Mouse (Mus musculus) intestine, embryonic 15.5 days (tissue): ENCODE measurements at regions not wholly inside any gene's neighbourhood (a gene's known extent, or its start where the extent isn't known, plus 50 kb on each side); places are given as distances from the start of the nearest gene placed in this dataset.

Source experiments
- ATAC-seq: fragments of 200-750 bp; cut with Nextera tagmentation; 2 replicates; pipeline ENCODE4 v1.8.0; 2017; ENCODE audit warnings: moderate TSS enrichment, moderate library complexity
- H3K27ac ChIP-seq: fragments of 300-500 bp; sonication (generic); 2 replicates; pipeline ENCODE4 v1.5.1; 2015; ENCODE audit warnings: mild to moderate bottlenecking, inconsistent platforms
- H3K27me3 ChIP-seq: fragments of 300-500 bp; sonication (generic); replicated peaks from 2 replicates; pipeline ENCODE4 v1.6.1; 2015; ENCODE audit warnings: inconsistent platforms
- H3K36me3 ChIP-seq: fragments of 300-500 bp; sonication (generic); 2 replicates; pipeline ENCODE4 v1.6.1; 2015; ENCODE audit warnings: inconsistent platforms
- H3K4me1 ChIP-seq: fragments of 300-500 bp; sonication (generic); replicated peaks from 2 replicates; pipeline ENCODE4 v1.6.1; 2015; ENCODE audit warnings: inconsistent platforms
- H3K4me2 ChIP-seq: fragments of 300-500 bp; sonication (generic); replicated peaks from 2 replicates; pipeline ENCODE4 v1.6.1; 2015; ENCODE audit warnings: mild to moderate bottlenecking, inconsistent platforms
- H3K4me3 ChIP-seq: fragments of 300-500 bp; sonication (generic); replicated peaks from 2 replicates; pipeline ENCODE4 v1.5.1; 2015; ENCODE audit warnings: inconsistent platforms
- H3K9ac ChIP-seq: fragments of 300-500 bp; sonication (generic); 2 replicates; pipeline ENCODE4 v1.6.1; 2015; ENCODE audit warnings: inconsistent platforms
- H3K9me3 ChIP-seq: fragments of 300-500 bp; sonication (generic); 2 replicates; pipeline ENCODE4 v1.6.1; 2016; ENCODE audit warnings: inconsistent platforms
- WGBS: fragments of 180-500 bp; shearing (Covaris S2); methylation state at CpG from one replicate; pipeline ENCODE4 v1.1.7; 2015; 5-methylcytosine and 5-hydroxymethylcytosine counted together

DNA sequence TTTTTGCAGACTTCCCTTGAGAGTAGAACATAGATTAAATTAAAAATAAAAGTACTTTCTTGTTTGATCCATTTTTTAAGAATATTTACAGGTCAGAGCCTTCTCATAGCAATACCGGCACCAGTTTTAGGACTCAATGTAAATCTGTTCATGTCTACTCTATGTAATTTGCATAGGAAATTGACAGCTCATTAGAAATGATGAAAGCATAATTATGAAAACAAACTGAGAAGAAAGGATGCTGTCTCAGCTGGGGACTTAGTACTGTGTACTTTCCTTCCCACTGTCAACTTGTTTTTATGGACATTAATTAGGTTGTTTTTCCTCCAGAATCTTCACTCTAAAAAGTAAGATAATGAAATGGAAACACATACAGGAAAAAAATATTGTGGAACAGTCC, 3344.8 kb upstream of the Gm6569 start:
- Histone ChIP-seq H3K4me3 (no peak overlapping the region), H3K9me3 (no peaks in the 10 kb centered on the region), H3K4me1 (no peaks in the 10 kb centered on the region), H3K27ac (no peak overlapping the region), H3K36me3 (no peaks in the 10 kb centered on the region), H3K9ac (no peak overlapping the region), H3K4me2 (no peak overlapping the region), H3K27me3 (no peaks in the 10 kb centered on the region)
- WGBS: 96% methylated on average over 1 of the region's 1 CpGs
- ATAC-seq: no peak

- WGBS: 82% methylated on average over 2 of the region's 2 CpGs
- Histone ChIP-seq H3K27ac (no peak overlapping the region), H3K9ac (no peak overlapping the region), H3K4me1 (no peaks in the 10 kb centered on the region), H3K36me3 (no peaks in the 10 kb centered on the region), H3K4me2 (no peak overlapping the region), H3K4me3 (no peak overlapping the region), H3K27me3 (no peaks in the 10 kb centered on the region), H3K9me3 (no peaks in the 10 kb centered on the region)
- ATAC-seq: no peak
Observed at GRCm38 (mm10) chr15:70507046-70507818, 3327.1 kb upstream of the Gm6569 start.

DNA sequence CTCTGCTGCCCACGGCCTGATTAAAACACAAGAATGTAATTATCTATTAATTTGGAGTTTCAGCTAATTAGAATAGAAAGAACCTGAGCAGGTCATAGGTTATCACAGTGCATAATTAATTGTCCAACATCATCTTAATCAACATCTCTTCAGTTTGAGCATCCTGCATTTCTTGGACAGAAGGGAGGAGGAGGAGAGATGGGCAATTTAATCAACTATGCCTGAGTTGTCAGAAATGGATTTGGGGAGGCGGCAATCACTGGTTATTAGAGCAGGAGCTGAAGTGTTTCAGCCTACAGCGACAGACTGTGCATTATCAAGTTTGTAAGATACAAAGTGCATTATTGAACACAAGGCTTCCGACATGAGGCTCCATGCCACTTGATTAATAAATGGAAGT, 3313.8 kb upstream of the Gm6569 start:
- Histone ChIP-seq H3K36me3 (no peaks in the 10 kb centered on the region), H3K27ac (no peak overlapping the region), H3K4me1 (no peaks in the 10 kb centered on the region), H3K9ac (no peak overlapping the region), H3K4me2 (no peak overlapping the region), H3K4me3 (no peak overlapping the region), H3K27me3 (no peaks in the 10 kb centered on the region), H3K9me3 (no peaks in the 10 kb centered on the region)
- 85% methylated on average over 4 of the region's 4 CpGs for WGBS
- no peak for ATAC-seq

DNA sequence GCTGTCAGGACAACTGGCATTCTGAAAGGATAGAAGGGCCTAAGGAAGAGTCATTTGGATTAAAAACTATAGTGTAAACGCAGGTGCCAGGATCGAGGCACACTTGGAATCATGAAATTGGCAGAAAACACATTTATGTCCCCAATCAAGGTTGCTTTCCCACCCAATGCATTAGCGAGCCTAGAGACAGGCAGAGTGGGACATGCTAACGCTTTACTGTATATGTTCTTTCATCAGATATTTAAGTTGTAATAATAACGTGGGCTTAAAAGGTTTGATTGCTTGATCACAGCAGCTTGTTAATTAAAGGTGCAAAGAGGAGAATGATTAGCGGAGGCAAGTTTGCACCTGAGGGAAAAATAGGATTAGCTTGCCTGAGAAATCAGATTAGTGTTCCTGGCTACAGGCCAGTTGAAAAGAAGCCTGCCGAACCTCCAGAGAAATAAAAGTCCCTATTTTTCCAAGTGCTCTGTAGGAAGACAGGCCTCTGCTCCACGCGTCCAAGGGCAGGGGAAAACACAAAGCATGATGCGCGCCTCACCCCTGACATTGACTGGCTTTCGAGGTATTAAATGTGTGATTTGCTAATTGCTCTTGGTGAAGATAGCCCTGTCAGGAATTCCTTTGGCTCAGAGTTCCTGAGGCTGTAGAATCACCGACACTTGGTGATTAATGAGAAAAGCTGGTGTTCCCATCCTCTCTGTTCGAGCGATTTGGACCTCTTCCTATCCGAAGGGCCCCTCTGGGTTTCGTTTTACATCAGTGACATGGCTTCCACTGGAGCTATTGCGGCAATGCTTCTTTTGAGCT, 3279.4 kb upstream of the Gm6569 start:
- WGBS: 52% methylated on average over 18 of the region's 18 CpGs
- Histone ChIP-seq H3K9ac (no peak overlapping the region), H3K4me3 (no peak overlapping the region), H3K9me3 (no peaks in the 10 kb centered on the region), H3K4me2 (no peak overlapping the region), H3K4me1 (no peaks in the 10 kb centered on the region), H3K27ac (no peak overlapping the region), H3K36me3 (no peaks in the 10 kb centered on the region), H3K27me3 (no peaks in the 10 kb centered on the region)
- no peak for ATAC-seq

DNA sequence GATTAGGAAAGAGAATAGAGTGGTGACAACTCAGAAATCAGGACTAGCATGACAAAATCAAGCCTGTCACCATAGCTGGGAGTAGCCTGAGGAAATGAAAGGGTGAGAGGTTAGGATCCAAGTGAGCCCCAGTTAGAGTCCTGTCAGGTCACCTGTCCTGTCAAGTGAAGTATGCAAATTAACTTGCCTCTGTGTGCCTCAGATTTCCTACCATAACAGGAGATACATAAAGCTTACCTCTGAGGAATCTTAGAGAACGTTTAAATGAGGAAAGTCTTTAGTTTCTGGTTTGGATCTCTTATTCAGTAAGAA, 3278.8 kb upstream of the Gm6569 start:
- WGBS: 39% methylated on average over 1 of the region's 1 CpGs
- Histone ChIP-seq H3K4me2 (no peak overlapping the region), H3K9me3 (no peaks in the 10 kb centered on the region), H3K4me1 (no peaks in the 10 kb centered on the region), H3K4me3 (no peak overlapping the region), H3K9ac (no peak overlapping the region), H3K27ac (no peak overlapping the region), H3K27me3 (no peaks in the 10 kb centered on the region), H3K36me3 (no peaks in the 10 kb centered on the region)
- no peak for ATAC-seq

DNA sequence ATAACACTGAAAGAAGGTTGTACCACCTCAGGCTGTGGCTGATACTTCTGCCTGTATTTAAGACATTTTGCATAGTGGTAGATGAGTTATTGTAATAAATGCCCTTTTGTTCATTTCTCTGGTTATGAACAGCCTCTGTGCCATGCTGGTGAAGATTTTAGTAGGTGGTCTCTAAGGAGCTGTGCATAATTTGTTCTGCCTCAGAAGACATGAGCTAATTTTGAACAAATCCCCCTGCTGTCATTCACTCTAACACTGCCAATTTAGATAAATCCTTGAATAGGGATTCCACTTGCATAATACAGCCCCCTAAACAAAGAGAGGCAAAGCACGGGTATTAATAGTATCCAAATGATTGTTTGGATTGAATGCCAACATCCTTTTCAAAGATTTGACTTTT, 3240.1 kb upstream of the Gm6569 start:
- Histone ChIP-seq H3K9me3 (no peaks in the 10 kb centered on the region), H3K4me3 (no peak overlapping the region), H3K4me1 (no peaks in the 10 kb centered on the region), H3K27ac (no peak overlapping the region), H3K27me3 (no peaks in the 10 kb centered on the region), H3K36me3 (no peaks in the 10 kb centered on the region), H3K4me2 (no peak overlapping the region), H3K9ac (no peak overlapping the region)
- WGBS: 51% methylated on average over 1 of the region's 1 CpGs
- ATAC-seq: no peak

GRCm38 (mm10) chr15:70600762-70601489, 3233.4 kb upstream of the Gm6569 start:
- peak; percentile 95 for ATAC-seq
- no peaks in the 10 kb centered on the region for H3K36me3 ChIP-seq
- no peak overlapping the region for H3K9ac ChIP-seq
- no peaks in the 10 kb centered on the region for H3K27me3 ChIP-seq
- H3K9me3 ChIP-seq: no peaks in the 10 kb centered on the region
- no peak overlapping the region for H3K4me2 ChIP-seq
- WGBS: 55% methylated on average over 2 of the region's 2 CpGs
- no peaks in the 10 kb centered on the region for H3K4me1 ChIP-seq
- H3K4me3 ChIP-seq: no peak overlapping the region
- no peak overlapping the region for H3K27ac ChIP-seq

GRCm38 (mm10) chr15:70605251-70605650, 3229.1 kb upstream of the Gm6569 start:
- no peak for ATAC-seq
- 91% methylated on average over 4 of the region's 4 CpGs for WGBS
- Histone ChIP-seq H3K9ac (no peak overlapping the region), H3K4me3 (no peak overlapping the region), H3K9me3 (no peaks in the 10 kb centered on the region), H3K27me3 (no peaks in the 10 kb centered on the region), H3K4me2 (no peak overlapping the region), H3K27ac (no peak overlapping the region), H3K4me1 (no peaks in the 10 kb centered on the region), H3K36me3 (no peaks in the 10 kb centered on the region)

GRCm38 (mm10) chr15:70606896-70607295, 3227.5 kb upstream of the Gm6569 start:
- H3K27me3 ChIP-seq: no peaks in the 10 kb centered on the region
- no peaks in the 10 kb centered on the region for H3K4me1 ChIP-seq
- no peaks in the 10 kb centered on the region for H3K9me3 ChIP-seq
- H3K27ac ChIP-seq: no peak overlapping the region
- ATAC-seq: no peak
- H3K4me2 ChIP-seq: no peak overlapping the region
- no peak overlapping the region for H3K9ac ChIP-seq
- no peaks in the 10 kb centered on the region for H3K36me3 ChIP-seq
- WGBS: 73% methylated on average over 1 of the region's 1 CpGs
- H3K4me3 ChIP-seq: no peak overlapping the region

DNA sequence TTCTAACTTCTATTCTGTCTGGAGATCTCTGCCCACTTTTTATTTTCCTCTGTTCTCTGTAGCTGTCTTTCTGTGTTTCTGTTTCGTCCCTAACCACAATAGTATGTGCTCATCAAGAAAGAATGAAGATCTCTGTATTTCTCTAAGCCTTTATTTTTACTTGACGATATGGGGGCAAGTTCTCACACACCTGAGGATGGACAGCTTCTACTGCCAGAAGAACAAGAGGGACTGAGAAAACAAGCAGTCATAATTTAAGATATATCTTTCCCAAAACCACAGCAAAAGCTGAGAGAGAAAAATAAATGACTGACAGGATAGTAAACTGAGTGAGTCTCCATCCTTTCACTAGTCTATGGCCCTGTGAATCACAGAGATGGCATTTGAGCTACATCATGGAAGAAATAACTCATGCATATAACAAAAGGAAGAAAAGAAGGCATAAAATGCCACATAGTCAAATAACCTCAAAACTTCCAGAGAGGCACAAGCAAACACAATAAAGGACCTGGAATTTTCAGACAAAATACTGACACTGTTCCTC, 3216.2 kb upstream of the Gm6569 start:
- H3K9me3 ChIP-seq: no peaks in the 10 kb centered on the region

GRCm38 (mm10) chr15:70641051-70641552, 3193.3 kb upstream of the Gm6569 start:
- Histone ChIP-seq H3K27ac (no peak overlapping the region), H3K27me3 (no peaks in the 10 kb centered on the region), H3K9ac (no peak overlapping the region), H3K4me1 (no peaks in the 10 kb centered on the region), H3K4me2 (no peak overlapping the region), H3K4me3 (no peak overlapping the region), H3K9me3 (no peaks in the 10 kb centered on the region), H3K36me3 (no peaks in the 10 kb centered on the region)
- no peak for ATAC-seq
- 69% methylated on average over 2 of the region's 2 CpGs for WGBS

More for the DNA sequence above, 3216.2 kb upstream of the Gm6569 start:
- H3K27ac ChIP-seq: no peak overlapping the region
- no peaks in the 10 kb centered on the region for H3K36me3 ChIP-seq
- no peak overlapping the region for H3K4me2 ChIP-seq
- 73% methylated on average over 2 of the region's 2 CpGs for WGBS
- no peak overlapping the region for H3K9ac ChIP-seq
- ATAC-seq: no peak
- no peaks in the 10 kb centered on the region for H3K4me1 ChIP-seq
- H3K27me3 ChIP-seq: no peaks in the 10 kb centered on the region
- H3K4me3 ChIP-seq: no peak overlapping the region

GRCm38 (mm10) chr15:70644447-70645202, 3189.7 kb upstream of the Gm6569 start:
- no peak overlapping the region for H3K9ac ChIP-seq
- H3K4me1 ChIP-seq: no peaks in the 10 kb centered on the region
- ATAC-seq: no peak
- H3K9me3 ChIP-seq: no peaks in the 10 kb centered on the region
- no peaks in the 10 kb centered on the region for H3K36me3 ChIP-seq
- H3K27ac ChIP-seq: no peak overlapping the region
- H3K4me2 ChIP-seq: no peak overlapping the region
- H3K27me3 ChIP-seq: no peaks in the 10 kb centered on the region
- H3K4me3 ChIP-seq: no peak overlapping the region
